Mouse (Mus musculus) heart, adult 2 months (tissue): Measurements from ENCODE around the gene Ccdc57.

Experiments
- CTCF ChIP-seq: fragments of 200-600 bp; IDR thresholded peaks from 2 replicates; pipeline ENCODE4 v1.8.1; 2022; ENCODE audit warnings: antibody characterized with exemption, mild to moderate bottlenecking, moderate library complexity
- POLR2A ChIP-seq: fragments of 200-500 bp; IDR thresholded peaks from 2 replicates; pipeline ENCODE4 v1.6.1; 2011; ENCODE audit warnings: mild to moderate bottlenecking, low read depth, low read length, control low read depth; ENCODE audit not compliant: insufficient read depth

DNA sequence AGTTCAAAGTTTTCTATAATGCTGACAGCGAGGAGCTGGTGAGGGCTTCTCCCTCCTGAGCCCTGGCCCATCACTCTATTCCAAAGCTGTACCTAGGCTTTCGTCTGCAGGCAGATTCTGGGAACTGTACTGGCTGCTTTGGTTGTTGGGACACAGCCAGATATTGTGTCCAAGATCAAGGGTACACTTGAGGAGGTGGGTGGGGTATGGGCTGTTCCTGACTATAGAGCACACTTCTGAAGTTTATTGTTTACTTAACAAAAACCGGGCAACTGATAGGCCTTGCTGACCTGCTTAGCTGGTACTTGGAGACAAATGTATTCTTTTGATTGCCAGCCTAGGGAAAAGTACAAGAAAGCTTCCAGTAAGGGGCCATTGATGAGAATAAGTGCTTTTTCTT lies 43.5 kb downstream of the Ccdc57 start:
- TF ChIP-seq CTCF = no peak
- no peak for TF ChIP-seq POLR2A
